Mouse (Mus musculus): ENCODE measurements at regions not wholly inside any gene's neighbourhood (a gene's known extent, or its start where the extent isn't known, plus 50 kb on each side); places are given as distances from the start of the nearest gene placed in this dataset.
A peak's percentile ranks its signal among the peaks of the same experiment; 100 is the strongest.
"Not testable (repeated sequence)": the region's sequence is repeated elsewhere in the genome, so short reads cannot be mapped to it uniquely, and the experiment has no call there.

DNA sequence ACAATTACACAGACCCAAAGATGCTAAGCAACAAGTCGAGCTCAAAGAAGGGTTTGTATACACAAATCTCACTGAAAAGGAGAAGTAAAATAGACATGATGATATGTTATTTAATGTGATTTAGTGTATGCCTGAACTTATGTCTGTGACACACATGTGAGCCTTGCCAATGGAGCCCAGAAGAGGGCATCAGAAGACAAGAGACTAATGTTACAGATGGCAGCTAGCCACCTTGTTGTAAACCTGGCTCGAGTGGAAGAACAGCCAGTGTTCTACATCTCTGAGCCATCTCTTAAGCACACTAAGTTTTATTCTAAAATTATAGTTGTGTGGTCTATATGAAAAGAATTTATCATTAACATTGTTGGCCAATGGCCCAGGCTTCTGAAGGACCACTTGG, 943.7 kb upstream of the Prmt6 start:
- no peak for DNase-seq (ENCODE audit: low spot score)

DNA sequence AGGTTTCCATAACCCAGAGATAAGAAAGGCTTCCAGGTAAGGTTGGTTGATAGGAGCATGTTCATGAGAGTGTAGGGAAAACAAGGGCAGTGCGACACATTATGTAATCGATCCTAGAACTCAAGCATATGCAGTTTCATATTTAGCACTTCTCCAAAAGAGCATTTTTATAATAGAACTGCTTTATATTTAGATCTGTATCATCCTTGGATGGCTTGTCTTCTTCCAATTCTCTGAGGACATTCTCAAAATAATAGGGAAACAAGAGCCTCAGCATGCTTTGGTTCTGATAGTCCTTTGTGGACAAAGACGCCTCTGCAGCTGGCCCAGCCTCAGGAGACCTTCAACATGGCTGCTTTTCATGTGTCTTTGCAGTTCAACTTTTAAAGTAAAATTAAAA, 915.9 kb upstream of the Prmt6 start:
- no peak for DNase-seq (ENCODE audit: low spot score)

DNA sequence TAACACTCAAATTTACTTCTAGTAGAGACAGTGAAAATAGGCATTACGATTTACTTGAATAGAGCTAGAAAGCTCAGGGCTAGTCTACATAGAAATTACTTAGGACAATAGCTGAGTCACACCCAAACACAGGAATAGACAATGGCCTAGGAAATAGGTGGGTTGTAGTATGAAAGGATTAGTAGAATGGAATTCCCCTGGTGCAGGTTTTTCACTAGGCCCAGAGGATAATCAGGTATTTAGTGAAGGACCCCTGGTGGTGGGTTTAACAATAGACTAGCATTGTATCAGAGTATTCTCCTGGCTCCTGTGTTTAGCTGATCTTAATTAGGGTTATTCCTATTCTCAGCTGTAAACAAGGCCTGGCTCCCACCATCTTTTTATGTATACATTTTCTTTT, 890.4 kb upstream of the Prmt6 start:
- DNase-seq (ENCODE audit: low spot score), result not testable (repeated sequence)

DNA sequence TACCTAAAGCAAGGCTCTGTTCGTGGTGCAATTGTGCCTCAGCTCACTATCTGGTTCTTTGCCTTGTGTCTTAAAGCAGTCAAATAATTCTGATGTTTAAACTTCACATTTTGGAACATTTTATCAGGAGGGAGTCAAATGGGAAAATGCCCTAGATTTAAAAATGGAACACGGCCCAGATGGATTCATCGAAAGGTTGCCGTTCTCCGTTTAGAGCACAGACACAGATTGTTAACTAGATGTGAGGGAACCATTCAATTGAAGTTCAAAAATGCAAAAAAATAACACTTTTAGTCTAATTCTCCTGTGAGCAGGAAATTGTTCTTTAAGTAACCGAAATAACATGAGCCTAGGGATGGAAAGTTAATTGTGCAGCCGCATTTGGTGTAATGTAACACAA, 858.2 kb upstream of the Prmt6 start:
- peak; percentile 22 for DNase-seq (ENCODE audit: low spot score)

DNA sequence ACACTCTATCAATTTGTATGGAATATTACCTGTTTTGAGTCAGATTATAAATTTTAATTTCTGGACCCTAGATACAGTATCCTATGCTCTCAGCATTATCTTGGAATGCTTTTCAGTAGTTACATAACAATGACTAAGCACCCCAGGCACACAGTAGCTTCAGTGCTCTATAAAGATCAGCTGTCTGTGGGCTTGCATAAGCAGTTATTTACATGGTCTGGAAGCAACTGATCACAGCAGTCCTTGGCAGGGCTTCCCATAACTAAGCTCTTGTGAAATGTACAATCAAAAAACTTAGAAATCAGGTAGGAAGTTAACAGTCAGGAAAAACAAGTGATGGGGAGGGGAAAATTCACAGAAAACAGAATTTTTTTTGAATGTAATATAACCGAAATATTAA, 851.8 kb upstream of the Prmt6 start:
- DNase-seq (ENCODE audit: low spot score), result peak; percentile 31

DNA sequence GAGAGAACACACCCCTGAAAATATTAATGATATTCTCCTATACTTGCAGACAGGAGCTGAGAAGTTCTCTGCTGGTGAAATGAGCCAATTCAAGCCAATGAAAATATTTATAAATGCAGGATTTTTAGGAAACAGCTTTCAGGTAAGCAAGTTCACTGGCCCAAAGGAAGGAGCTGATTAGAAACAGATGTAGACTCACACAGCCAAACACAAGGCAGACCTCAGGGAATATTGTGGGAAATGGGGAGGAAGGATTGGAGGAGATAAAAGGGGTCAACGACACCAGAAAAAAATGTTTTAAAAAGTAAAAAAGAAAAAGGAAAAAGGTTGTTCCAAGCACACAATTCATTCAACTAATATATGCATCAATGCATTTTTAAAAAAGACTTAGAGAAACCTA, 823.5 kb upstream of the Prmt6 start:
- DNase-seq (ENCODE audit: low spot score), result no peak

DNA sequence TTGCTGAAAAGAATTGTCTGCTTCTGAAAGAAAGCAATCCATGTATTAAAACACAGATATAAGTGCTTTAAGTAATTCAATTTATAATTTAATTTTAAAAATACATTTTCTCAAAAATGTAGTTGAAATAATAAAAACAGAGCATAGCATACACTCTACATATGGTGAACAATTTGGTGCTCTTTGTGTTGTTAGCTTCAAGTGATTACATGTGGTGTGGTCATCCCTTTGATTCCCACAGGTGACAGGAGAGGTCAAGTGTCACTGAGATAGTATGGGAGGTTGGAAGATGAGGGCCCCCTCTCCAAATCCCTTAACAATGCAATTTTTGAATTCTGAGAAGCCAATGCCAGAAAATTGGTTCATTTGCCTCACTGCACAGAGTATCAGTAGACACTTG, 819.5 kb upstream of the Prmt6 start:
- DNase-seq (ENCODE audit: low spot score), result no peak

DNA sequence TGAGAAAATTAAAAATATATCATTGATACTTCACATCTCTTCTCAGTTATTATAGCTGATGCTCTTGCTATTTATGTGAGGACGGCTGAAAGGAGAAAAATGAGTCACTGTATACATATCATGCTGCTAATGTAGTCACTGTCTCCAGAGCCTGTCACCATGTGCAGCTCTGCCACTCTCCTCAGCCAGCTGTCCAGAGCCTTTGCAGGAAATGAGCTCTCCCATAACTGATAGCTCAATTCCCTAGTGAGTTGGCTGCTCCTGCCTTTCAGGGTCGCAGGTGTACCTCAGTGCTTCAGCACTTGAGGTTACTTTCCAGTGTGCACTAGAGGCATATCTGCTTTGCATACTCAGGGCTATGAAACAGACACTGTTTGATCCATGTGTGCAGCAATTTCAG, 819.0 kb upstream of the Prmt6 start:
- no peak for DNase-seq (ENCODE audit: low spot score)

DNA sequence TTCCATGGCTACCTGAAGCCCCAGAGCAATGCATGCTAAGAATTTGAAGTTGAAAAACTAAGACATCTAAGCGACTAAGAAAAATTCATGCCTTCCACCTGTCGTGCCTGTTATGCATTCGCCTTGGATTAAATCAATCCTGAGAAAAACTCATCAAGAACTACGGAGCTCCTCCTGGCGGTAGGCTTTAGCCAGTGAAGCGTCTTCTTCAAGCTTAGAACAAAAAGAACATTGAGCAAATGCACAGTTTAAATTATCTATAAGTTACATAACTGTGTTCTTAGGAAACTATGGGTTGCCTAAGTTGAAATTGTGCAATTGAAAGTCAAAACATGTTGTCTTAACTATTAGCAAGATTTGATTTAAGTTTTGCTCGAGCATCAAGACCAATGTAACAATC, 818.4 kb upstream of the Prmt6 start:
- peak; percentile 44 for DNase-seq (ENCODE audit: low spot score)

DNA sequence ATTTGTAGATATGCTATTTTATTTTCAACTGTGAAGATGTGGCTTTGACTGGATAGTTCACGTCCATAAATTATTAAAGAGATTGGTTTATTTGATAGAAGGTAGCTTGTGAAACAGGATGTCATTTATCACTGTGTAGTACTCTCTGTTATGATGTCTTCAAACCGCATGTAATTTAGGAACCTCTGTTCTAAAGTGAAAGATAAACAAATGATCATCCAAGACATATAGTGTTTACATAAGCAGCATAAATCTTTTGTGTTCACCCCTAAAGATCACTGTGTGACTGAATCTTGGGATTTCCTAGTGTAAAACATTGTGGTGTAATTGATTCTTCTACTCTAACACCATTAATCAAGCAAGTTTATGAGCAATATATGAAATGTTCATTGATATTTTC, 798.8 kb upstream of the Prmt6 start:
- no peak for DNase-seq (ENCODE audit: low spot score)
